ENCODE assay signal across 16 mouse cellular contexts in genomic region chr15:85715059-85715458, GRCm38 (mm10).
"Had no signal": no experiment of that assay in that cellular context is flagged by ENCODE, and none has a peak within 500 bp of the region (broad histone marks: within the 10 kb centered on the region; RNA-seq: fewer than 3 reads in every experiment).

No protein-coding gene starts in this region.

- H3K27ac ChIP-seq: neural tube, embryonic 13.5 days; neural tube, embryonic 15.5 days; stomach, embryonic 15.5 days; stomach, postnatal 0 days had no signal

- H3K27me3 ChIP-seq: stomach, embryonic 15.5 days had no signal

- H3K36me3 ChIP-seq: neural tube, embryonic 13.5 days; neural tube, embryonic 15.5 days; stomach, embryonic 15.5 days had no signal

- H3K4me3 ChIP-seq: neural tube, embryonic 13.5 days; neural tube, embryonic 15.5 days; stomach, embryonic 15.5 days had no signal

- H3K9ac ChIP-seq: neural tube, embryonic 13.5 days; neural tube, embryonic 15.5 days; stomach, embryonic 15.5 days had no signal

- H3K9me3 ChIP-seq: neural tube, embryonic 13.5 days; neural tube, embryonic 15.5 days; stomach, embryonic 15.5 days had no signal

- DNase-seq: retina, postnatal 1 day; right cerebral cortex, adult 18-20 months; right cerebral cortex, postnatal 14 days; right cerebral cortex, postnatal 25 days; right cerebral cortex, postnatal 4 days; spleen, adult 18-20 months; thymus, adult 18-20 months; thymus, adult 2 months; thymus, postnatal 14 days; thymus, postnatal 25 days; thymus, postnatal 36 days; thymus, postnatal 4 days had no signal

- H3K4me2 ChIP-seq: neural tube, embryonic 13.5 days; neural tube, embryonic 15.5 days; stomach, embryonic 15.5 days had no signal

- H3K4me1 ChIP-seq: stomach, embryonic 15.5 days had no signal
